Mouse (Mus musculus): ENCODE measurements at regions not wholly inside any gene's neighbourhood (a gene's known extent, or its start where the extent isn't known, plus 50 kb on each side); places are given as distances from the start of the nearest gene placed in this dataset.

DNA sequence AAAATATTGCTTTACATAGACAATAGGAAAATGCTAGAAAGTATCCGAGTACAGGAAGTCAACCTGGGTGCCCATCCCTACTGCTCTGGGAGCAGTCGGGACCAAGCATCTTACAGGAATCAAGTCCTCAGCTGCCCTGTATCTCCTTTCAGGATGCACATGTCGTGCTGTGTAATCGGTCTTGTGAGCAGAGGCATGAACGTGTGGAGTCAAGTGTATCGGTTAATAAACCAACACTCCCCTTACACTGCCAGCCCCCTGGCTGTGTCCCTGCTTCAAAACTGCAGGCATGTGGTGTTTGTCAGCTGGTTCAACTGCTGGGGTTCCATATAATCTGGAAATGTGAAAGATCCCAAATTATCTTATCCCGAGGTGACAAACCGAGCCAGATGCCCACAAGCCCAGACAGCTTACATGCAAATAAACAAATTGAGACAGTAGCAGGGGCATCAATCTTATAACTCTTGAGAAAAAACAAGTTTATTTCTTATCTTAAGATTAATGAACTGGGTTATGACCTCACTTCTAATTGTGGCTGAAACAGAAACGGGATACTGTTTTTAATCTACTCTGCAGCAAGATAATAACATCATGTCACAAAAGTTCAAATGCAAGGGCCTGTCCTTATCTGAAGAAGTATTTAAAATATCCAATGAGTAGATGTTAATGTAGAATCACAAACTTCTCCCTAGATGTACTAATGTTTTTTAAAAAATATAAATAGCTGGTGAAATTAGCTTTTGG is 193.6 kb downstream of the Qdpr start:
- TF ChIP-seq POLR2AphosphoS2 (IDR thresholded peaks at IDR 0.05; ENCODE audit: low read depth, low read length) (no peak), POLR2A (IDR thresholded peaks at IDR 0.05; ENCODE audit: low read depth, low read length) (no peak), EP300 (IDR thresholded peaks at IDR 0.05; ENCODE audit: low read length) (no peak), CTCF (conservative IDR thresholded peaks at IDR 0.05 in 1 of 2, IDR thresholded peaks at IDR 0.05 in 1 of 2; ENCODE audit: low read depth in 2 of 2, low read length in 2 of 2) (no peak), ZC3H11A (IDR thresholded peaks at IDR 0.05; ENCODE audit: low read depth, low read length) (no peak), RCOR1 (conservative IDR thresholded peaks at IDR 0.05; ENCODE audit: low read depth, low read length) (no peak), BHLHE40 (IDR thresholded peaks at IDR 0.05; ENCODE audit: low read depth, low read length) (no peak), ZNF384 (IDR thresholded peaks at IDR 0.05; ENCODE audit: low read depth, low read length) (no peak), ETS1 (conservative IDR thresholded peaks at IDR 0.05; ENCODE audit: low read depth, low read length) (no peak), MAX (IDR thresholded peaks at IDR 0.05; ENCODE audit: low read length) (no peak), SMC3 (IDR thresholded peaks at IDR 0.05; ENCODE audit: low read depth, low read length) (no peak)
